Mouse (Mus musculus): ENCODE data around the gene Pbx1. TPM values are rescaled to one million over a fixed set of nuclear protein-coding genes. Genes with fewer than 3 reads are reported as not detected.

Pbx1 gene
- polyA plus RNA-seq, 1 experiment from 2014 or later: 34.4 TPM

DNA sequence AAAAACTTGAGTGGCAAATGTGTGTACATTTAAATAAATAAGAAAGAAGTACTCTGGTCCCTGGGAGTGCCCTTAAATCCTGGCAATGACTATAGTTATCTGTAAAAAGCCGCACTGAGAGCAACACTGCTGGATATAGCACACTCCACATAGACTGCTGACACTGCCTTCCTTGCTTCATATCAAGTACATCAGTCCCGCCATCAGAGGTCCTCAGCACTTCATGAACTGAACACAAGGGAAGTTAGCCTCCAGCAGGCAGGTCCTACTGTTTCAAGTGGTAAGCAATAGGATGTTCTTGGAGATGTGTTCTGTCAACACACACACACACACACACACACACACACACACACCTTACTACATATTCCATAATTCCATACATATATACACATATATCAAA lies 339.0 kb downstream of the Pbx1 start:
- Histone ChIP-seq H3K27ac (replicated peaks) (no peak overlapping the region), H3K36me3 (no peaks in the 10 kb centered on the region), H3K9ac (no peak overlapping the region), H3K4me3 (no peak overlapping the region), H3K4me1 (replicated peaks) (peaks cover 21% of the 10 kb centered on the region), H3K9me3 (no peaks in the 10 kb centered on the region), H3K4me2 (no peak overlapping the region), H3K27me3 (no peaks in the 10 kb centered on the region)
- 89% methylated on average over 2 of the region's 2 CpGs for WGBS
- peak; percentile 62; the same call in 1 of the 2 replicates for ATAC-seq (ENCODE audit: low read depth)

GRCm38 (mm10) chr1:168091627-168092026 lies 340.4 kb downstream of the Pbx1 start:
- Histone ChIP-seq H3K9ac (no peak overlapping the region), H3K4me3 (no peak overlapping the region), H3K4me2 (no peak overlapping the region), H3K27me3 (no peaks in the 10 kb centered on the region), H3K36me3 (no peaks in the 10 kb centered on the region), H3K9me3 (no peaks in the 10 kb centered on the region), H3K4me1 (replicated peaks) (peaks cover 21% of the 10 kb centered on the region), H3K27ac (replicated peaks) (no peak overlapping the region)
- 58% methylated on average over 4 of the region's 4 CpGs for WGBS
- peak; percentile 62; the same call in 1 of the 2 replicates for ATAC-seq (ENCODE audit: low read depth)

- WGBS: 71% methylated on average over 7 of the region's 7 CpGs
Measured at GRCm38 (mm10) chr1:168088680-168089079, 343.4 kb downstream of the Pbx1 start.

GRCm38 (mm10) chr1:168079394-168079767 lies 352.7 kb downstream of the Pbx1 start:
- Histone ChIP-seq H3K36me3 (no peaks in the 10 kb centered on the region), H3K4me2 (no peak overlapping the region), H3K9me3 (no peaks in the 10 kb centered on the region), H3K4me3 (no peak overlapping the region), H3K27me3 (no peaks in the 10 kb centered on the region), H3K9ac (no peak overlapping the region), H3K4me1 (replicated peaks) (peaks cover 9% of the 10 kb centered on the region; the same call in 1 of the 2 replicates), H3K27ac (replicated peaks) (no peak overlapping the region)
- no peak for ATAC-seq (ENCODE audit: low read depth)
- 85% methylated on average over 6 of the region's 6 CpGs for WGBS

More at GRCm38 (mm10) chr1:168088680-168089079, 343.4 kb downstream of the Pbx1 start:
- H3K9ac ChIP-seq: no peak overlapping the region
- no peak overlapping the region for H3K4me2 ChIP-seq
- ATAC-seq (ENCODE audit: low read depth): no peak
- H3K9me3 ChIP-seq: no peaks in the 10 kb centered on the region
- no peak overlapping the region for H3K27ac ChIP-seq (replicated peaks)
- H3K4me1 ChIP-seq (replicated peaks): peaks cover 21% of the 10 kb centered on the region
- no peaks in the 10 kb centered on the region for H3K27me3 ChIP-seq
- no peaks in the 10 kb centered on the region for H3K36me3 ChIP-seq
- H3K4me3 ChIP-seq: no peak overlapping the region

DNA sequence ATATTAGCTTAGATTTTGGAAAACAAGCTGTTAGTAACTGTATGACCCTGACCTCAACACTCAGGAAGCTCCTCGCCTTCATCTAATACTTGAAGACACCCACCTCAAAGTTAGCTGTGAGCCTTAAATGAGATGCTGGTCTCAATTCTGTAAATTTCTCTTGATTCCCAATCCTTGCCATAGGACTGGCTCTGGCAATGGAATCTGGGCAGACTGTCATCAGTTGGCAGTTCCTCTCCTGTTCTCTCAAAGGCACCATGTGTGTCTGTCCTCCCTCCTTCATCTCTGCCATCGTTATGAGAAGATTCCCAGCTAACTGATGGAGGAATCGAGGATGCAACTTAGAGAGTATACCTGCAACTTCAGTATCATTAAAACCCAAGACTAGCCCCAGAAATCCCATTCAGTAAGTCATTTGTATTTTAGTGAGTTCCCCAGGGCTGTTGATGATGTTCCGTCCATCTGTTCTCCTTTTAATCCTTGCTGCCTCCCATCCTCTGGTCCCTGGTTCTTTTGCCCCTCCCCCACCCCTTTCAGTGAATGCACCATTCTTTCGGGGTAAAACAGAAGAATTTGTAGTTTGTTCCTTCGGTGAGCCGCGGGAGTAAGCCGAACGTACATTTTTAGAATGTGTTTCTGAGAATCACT lies 353.2 kb downstream of the Pbx1 start:
- no peak for ATAC-seq (ENCODE audit: low read depth)

GRCm38 (mm10) chr1:168071974-168072373 lies 360.1 kb downstream of the Pbx1 start:
- peaks cover 20% of the 10 kb centered on the region for H3K4me1 ChIP-seq (replicated peaks)
- no peaks in the 10 kb centered on the region for H3K36me3 ChIP-seq
- H3K27me3 ChIP-seq: no peaks in the 10 kb centered on the region
- H3K4me2 ChIP-seq: no peak overlapping the region
- no peak; the same call in 1 of the 2 replicates for ATAC-seq (ENCODE audit: low read depth)
- no peak overlapping the region for H3K4me3 ChIP-seq
- no peak overlapping the region for H3K9ac ChIP-seq
- WGBS: 44% methylated on average over 5 of the region's 5 CpGs
- H3K27ac ChIP-seq (replicated peaks): no peak overlapping the region
- H3K9me3 ChIP-seq: no peaks in the 10 kb centered on the region

More for the DNA sequence above, 353.2 kb downstream of the Pbx1 start:
- H3K27ac ChIP-seq (replicated peaks): no peak overlapping the region
- no peak overlapping the region for H3K9ac ChIP-seq
- H3K4me3 ChIP-seq: no peak overlapping the region
- no peak overlapping the region for H3K4me2 ChIP-seq
- 59% methylated on average over 10 of the region's 10 CpGs for WGBS
- no peaks in the 10 kb centered on the region for H3K36me3 ChIP-seq
- H3K4me1 ChIP-seq (replicated peaks): peaks cover 9% of the 10 kb centered on the region; the same call in 1 of the 2 replicates
- H3K9me3 ChIP-seq: no peaks in the 10 kb centered on the region
- H3K27me3 ChIP-seq: no peaks in the 10 kb centered on the region

DNA sequence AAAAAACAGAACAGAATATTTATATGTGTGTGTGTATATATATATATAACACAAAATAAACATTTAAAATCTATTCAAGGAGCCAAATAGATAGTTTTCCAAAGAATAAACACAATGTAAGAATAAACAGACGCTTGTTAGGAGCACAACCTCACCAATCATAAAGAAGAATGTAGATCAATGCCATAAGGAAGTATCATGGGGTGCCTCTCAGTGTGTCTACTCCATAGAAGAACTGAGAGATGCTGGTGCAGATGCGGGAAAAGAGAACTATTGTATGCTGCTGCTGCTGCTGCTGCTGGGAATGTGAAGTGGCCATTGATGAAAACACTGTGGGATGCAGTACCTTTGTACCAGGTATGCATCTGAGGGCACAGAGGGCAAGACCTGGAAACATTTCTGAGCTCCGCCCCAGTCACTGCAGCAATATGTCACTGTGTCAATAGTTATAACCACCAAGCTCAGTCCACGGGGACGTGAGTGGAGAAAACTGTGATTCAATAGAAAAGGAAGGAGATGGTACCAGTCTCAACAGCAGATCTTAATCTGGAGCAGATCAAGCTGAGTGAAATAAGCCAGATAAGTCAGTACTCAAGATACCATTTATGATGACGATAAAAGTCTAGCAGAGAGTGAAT lies 361.7 kb downstream of the Pbx1 start:
- Histone ChIP-seq H3K36me3 (no peaks in the 10 kb centered on the region), H3K4me3 (no peak overlapping the region), H3K4me2 (no peak overlapping the region), H3K4me1 (replicated peaks) (peaks cover 34% of the 10 kb centered on the region), H3K9me3 (no peaks in the 10 kb centered on the region), H3K9ac (no peak overlapping the region), H3K27ac (replicated peaks) (no peak overlapping the region), H3K27me3 (no peaks in the 10 kb centered on the region)
- 87% methylated on average over 6 of the region's 6 CpGs for WGBS
- no peak for ATAC-seq (ENCODE audit: low read depth)

GRCm38 (mm10) chr1:168069740-168070139 lies 362.3 kb downstream of the Pbx1 start:
- Histone ChIP-seq H3K27me3 (no peaks in the 10 kb centered on the region), H3K4me3 (no peak overlapping the region), H3K4me1 (replicated peaks) (peaks cover 34% of the 10 kb centered on the region), H3K9ac (no peak overlapping the region), H3K36me3 (no peaks in the 10 kb centered on the region), H3K4me2 (no peak overlapping the region), H3K9me3 (no peaks in the 10 kb centered on the region), H3K27ac (replicated peaks) (no peak overlapping the region)
- no peak for ATAC-seq (ENCODE audit: low read depth)
- WGBS: 76% methylated on average over 5 of the region's 5 CpGs
